Mouse (Mus musculus) intestine, postnatal 0 days (tissue): ENCODE measurements around the gene Lgr6. TPM values are rescaled to one million over a fixed set of nuclear protein-coding genes. Genes with fewer than 3 reads are reported as not detected.

Source experiments
- ATAC-seq: fragments of 200-750 bp; cut with Nextera tagmentation; 2 replicates; pipeline ENCODE4 v1.8.0; 2017; ENCODE audit warnings: mild to moderate bottlenecking, moderate TSS enrichment, moderate library complexity
- H3K27ac ChIP-seq: fragments of 300-500 bp; sonication (generic); 2 replicates; pipeline ENCODE4 v1.5.1; 2014; ENCODE audit warnings: mild to moderate bottlenecking, low read depth, low read length, moderate library complexity
- H3K27me3 ChIP-seq: fragments of 300-500 bp; sonication (generic); replicated peaks from 2 replicates; pipeline ENCODE4 v1.6.1; 2014; ENCODE audit warnings: low read length, mixed read lengths; ENCODE audit not compliant: control insufficient read depth, insufficient read depth
- H3K36me3 ChIP-seq: fragments of 300-500 bp; sonication (generic); 2 replicates; pipeline ENCODE4 v1.6.1; 2014; ENCODE audit warnings: mild to moderate bottlenecking, moderate library complexity; ENCODE audit not compliant: control insufficient read depth, insufficient read depth
- H3K4me1 ChIP-seq: fragments of 300-500 bp; sonication (generic); replicated peaks from 2 replicates; pipeline ENCODE4 v1.6.1; 2014; ENCODE audit warnings: antibody characterized with exemption, low read length, mixed read lengths; ENCODE audit not compliant: control insufficient read depth, insufficient read depth
- H3K4me2 ChIP-seq: fragments of 300-500 bp; sonication (generic); replicated peaks from 2 replicates; pipeline ENCODE4 v1.6.1; 2014; ENCODE audit warnings: low read depth, mild to moderate bottlenecking, moderate library complexity
- H3K4me3 ChIP-seq: fragments of 300-500 bp; sonication (generic); 2 replicates; pipeline ENCODE4 v1.5.1; 2014; ENCODE audit warnings: low read depth, low read length
- H3K9ac ChIP-seq: fragments of 300-500 bp; sonication (generic); 2 replicates; pipeline ENCODE4 v1.6.1; 2014; ENCODE audit warnings: mild to moderate bottlenecking, low read depth, low read length
- H3K9me3 ChIP-seq: fragments of 300-500 bp; sonication (generic); 2 replicates; pipeline ENCODE4 v1.6.1; 2016; ENCODE audit warnings: mixed run types; ENCODE audit not compliant: control insufficient read depth
- CTCF ChIP-seq: sonication (generic); IDR thresholded peaks from 2 replicates; pipeline ENCODE4 v1.5.1; 2016; ENCODE audit warnings: low read depth, mild to moderate bottlenecking, control low read depth, antibody characterized with exemption, moderate library complexity
- WGBS: fragments of 180-500 bp; shearing (Covaris S2); extraction: QIAGEN DNeasy Blood & Tissue Kit; methylation state at CpG from one replicate; pipeline ENCODE4 v1.1.7; 2014; 5-methylcytosine and 5-hydroxymethylcytosine counted together
- polyA plus RNA-seq: library from polyadenylated mRNA; unstranded; fragments of >200 nt; fragmentation: Nextera tagmentation; extraction: Ambion mirVana; gene quantifications from 2 replicates; pipeline ENCODE4 v1.2.1, GENCODE M21; 2015

Gene Lgr6
- polyA plus RNA-seq, 1 experiment from 2014 or later, result 0.44 TPM

DNA sequence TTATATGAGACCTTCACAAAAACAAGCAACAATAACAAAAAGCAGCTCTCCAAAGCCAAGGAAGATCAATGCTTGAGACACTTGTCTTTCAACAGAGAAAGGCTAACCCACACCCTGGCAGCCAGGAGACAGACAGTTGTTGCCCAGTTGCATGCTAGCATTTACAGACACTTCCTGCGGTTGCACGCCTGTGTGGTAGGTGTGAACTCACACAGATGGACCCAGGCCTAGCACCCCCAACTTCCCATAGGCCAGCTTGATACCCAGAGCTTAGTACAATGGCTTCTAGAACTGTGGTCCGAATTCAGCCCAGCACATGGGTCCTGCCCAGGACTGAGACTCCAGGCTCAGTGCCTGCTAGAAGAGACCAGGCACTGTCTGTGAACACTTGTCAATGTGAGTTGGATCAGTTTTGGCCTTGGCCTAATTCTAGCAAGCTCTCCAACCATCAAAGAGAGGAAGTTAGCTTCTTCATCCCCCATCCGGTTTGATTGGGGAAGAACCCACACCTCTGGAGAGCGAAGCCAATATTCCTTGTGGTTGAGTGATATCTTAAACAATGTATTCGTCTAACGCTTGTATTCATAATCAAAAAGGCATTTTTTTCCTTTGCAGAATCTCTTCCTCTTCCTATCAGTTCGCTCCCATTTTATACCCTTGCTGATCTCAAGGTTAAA is 30.2 kb upstream of the Lgr6 start:
- Histone ChIP-seq H3K27me3 (no peaks in the 10 kb centered on the region), H3K9me3 (no peaks in the 10 kb centered on the region), H3K4me2 (no peak overlapping the region), H3K27ac (no peak overlapping the region), H3K4me3 (no peak overlapping the region), H3K9ac (no peak overlapping the region), H3K36me3 (no peaks in the 10 kb centered on the region), H3K4me1 (no peaks in the 10 kb centered on the region)
- WGBS, result 85% methylated on average over 8 of the region's 8 CpGs
- TF ChIP-seq CTCF, result no peak
- no peak for ATAC-seq

DNA sequence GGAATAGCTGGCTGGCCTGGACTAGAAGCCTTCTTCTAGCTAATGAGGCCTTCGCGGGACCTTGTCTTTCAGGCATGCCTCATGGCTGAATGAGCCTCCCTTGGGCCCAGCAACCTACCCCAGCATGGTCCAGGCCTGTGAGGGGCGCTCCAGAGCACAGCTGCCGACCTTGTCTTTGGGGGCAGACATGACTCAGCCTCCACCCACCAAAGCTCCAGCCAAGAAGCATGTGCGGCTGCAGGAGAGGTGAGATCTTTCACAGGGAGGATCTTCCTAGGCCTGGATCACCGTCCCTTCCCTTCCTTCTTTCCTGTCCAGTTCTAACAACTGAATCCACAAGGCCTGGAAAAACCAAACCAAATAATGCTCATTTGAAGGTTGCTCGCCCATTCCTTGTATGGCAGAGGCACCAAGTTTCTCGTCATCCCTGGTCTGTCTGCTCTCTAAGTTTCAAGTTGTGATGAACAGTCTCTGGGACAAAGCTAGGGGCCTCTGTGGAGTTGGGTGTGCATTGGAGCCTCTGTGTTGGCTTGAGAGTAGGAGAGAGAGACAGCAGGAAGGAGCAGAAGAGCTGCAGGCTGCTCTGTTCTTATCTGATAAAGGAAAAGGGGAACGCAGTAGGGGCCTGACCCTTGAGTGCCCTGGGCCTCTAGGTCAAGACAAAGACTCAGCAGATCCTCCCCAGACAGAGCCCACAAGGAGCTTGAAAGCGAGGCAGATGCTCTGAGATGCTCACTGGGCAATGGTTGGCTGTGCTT is 28.8 kb upstream of the Lgr6 start:
- no peaks in the 10 kb centered on the region for H3K36me3 ChIP-seq
- no peak for ATAC-seq
- no peak overlapping the region for H3K9ac ChIP-seq
- no peaks in the 10 kb centered on the region for H3K4me1 ChIP-seq
- H3K27me3 ChIP-seq, result peaks cover 8% of the 10 kb centered on the region; the same call in 1 of the 2 replicates
- WGBS, result 73% methylated on average over 10 of the region's 10 CpGs
- H3K4me2 ChIP-seq, result no peak overlapping the region
- no peaks in the 10 kb centered on the region for H3K9me3 ChIP-seq
- no peak overlapping the region for H3K4me3 ChIP-seq
- TF ChIP-seq CTCF, result no peak
- H3K27ac ChIP-seq, result no peak overlapping the region

DNA sequence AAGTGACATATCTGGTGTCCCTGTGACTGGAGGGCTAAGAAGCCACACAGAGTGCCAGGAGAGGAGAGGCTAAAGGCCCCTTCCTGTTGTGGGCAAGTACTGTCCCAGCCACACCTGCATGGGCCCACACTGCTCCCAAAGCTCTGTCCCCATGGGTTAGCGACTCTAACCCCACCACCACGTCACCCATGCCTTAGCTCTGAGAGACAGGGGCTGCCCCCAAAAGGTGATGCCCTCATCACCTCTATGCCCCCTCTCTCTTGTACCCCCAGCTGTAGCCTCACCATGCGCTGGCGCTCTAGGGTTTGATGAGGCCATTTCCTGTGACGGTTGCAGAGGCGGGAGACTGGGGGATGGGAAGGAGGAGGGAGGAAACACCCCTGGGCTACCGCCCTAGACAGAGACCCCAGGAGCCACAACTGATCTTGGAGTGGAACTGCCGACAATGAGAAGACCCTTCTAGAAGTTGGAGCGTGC is 27.9 kb upstream of the Lgr6 start:
- no peak overlapping the region for H3K4me2 ChIP-seq
- no peak for ATAC-seq
- H3K9me3 ChIP-seq, result no peaks in the 10 kb centered on the region
- no peak for TF ChIP-seq CTCF
- H3K36me3 ChIP-seq, result no peaks in the 10 kb centered on the region
- no peak overlapping the region for H3K9ac ChIP-seq
- peaks cover 8% of the 10 kb centered on the region; the same call in 1 of the 2 replicates for H3K27me3 ChIP-seq
- H3K27ac ChIP-seq, result no peak overlapping the region
- 90% methylated on average over 9 of the region's 9 CpGs for WGBS
- H3K4me3 ChIP-seq, result no peak overlapping the region
- no peaks in the 10 kb centered on the region for H3K4me1 ChIP-seq

DNA sequence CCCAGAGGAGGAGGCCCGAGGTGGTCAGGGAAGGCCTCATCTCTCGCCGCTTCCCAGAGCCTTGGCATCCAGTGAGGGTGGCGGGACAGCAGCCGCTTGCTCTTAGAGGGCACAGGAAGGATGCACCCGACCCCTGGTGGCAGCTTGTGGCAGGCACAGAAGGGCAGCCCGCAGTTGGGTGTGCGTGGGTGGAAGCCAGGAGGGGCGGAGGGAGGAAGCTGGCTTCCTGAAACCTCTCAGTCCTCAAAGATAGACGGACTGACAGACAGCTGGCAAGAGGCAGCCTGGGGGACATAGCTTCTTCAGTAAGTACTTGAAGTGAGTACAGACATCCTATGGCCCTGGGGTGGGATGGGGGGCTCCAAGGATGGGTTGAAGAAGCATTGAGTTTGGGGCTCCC is 27.4 kb upstream of the Lgr6 start, which contains the start of gene Ptpn7:
Ptpn7 (plus strand) TSS at position 228 of the 400 bp plus-strand sequence.
- Histone ChIP-seq H3K9me3 (no peaks in the 10 kb centered on the region), H3K27me3 (peaks cover 8% of the 10 kb centered on the region; the same call in 1 of the 2 replicates), H3K4me3 (no peak within 1 kb of the TSS), H3K9ac (no peak within 1 kb of the TSS), H3K4me2 (no peak within 1 kb of the TSS), H3K27ac (no peak within 1 kb of the TSS), H3K36me3 (no peaks in the 10 kb centered on the region), H3K4me1 (no peaks in the 10 kb centered on the region)
- TF ChIP-seq CTCF, result peak; percentile 79
- peak; percentile 41; the same call in 1 of the 2 replicates for ATAC-seq
- WGBS, result 33% methylated on average over 10 of the region's 10 CpGs

DNA sequence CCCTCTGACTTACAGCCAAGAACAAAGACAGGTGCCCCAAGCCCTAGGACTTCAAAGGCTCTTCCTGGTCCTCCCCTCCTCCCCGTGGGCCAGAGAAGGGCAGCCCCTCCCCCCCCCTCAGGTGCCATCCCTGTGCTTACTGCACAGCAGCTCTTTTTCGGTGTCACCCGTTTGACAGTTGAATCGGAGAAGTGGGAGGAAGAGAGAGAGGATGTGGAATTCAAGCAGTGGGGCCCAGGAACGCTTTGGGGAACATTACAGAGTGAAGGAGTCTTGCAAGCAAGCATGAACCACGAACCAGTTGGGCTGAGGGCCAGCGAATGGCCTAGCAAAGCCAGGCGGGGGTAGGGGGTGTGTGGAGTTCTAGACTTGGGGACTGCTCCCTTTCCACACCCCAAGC is 26.5 kb upstream of the Lgr6 start:
- 39% methylated on average over 8 of the region's 8 CpGs for WGBS
- H3K4me1 ChIP-seq, result no peaks in the 10 kb centered on the region
- no peak for ATAC-seq
- TF ChIP-seq CTCF, result no peak
- H3K27me3 ChIP-seq, result peaks cover 8% of the 10 kb centered on the region; the same call in 1 of the 2 replicates
- no peak overlapping the region for H3K4me2 ChIP-seq
- no peaks in the 10 kb centered on the region for H3K9me3 ChIP-seq
- H3K36me3 ChIP-seq, result no peaks in the 10 kb centered on the region
- no peak overlapping the region for H3K4me3 ChIP-seq
- H3K9ac ChIP-seq, result no peak overlapping the region
- H3K27ac ChIP-seq, result no peak overlapping the region

DNA sequence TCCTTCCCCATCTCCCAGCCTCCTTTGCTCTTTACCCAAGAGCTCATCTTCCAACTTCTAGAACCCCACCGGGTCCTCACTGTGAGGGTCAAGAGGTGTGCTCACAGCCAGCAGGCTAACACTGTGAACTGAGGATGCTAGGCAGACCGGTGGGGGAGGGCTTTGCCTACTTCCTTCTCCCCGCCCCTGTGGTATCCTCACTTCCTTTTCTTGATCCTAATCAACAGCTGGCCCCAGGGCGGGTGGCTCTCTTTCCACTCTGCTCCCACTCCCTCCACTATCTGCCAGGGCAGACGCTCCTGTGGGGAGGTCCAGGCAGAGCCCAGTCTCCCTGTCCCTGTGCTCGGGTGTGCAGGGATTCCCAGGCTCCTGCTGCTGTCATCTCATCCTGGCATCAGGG is 26.0 kb upstream of the Lgr6 start:
- Histone ChIP-seq H3K4me2 (no peak overlapping the region), H3K27ac (no peak overlapping the region), H3K9ac (no peak overlapping the region), H3K27me3 (peaks cover 8% of the 10 kb centered on the region; the same call in 1 of the 2 replicates), H3K9me3 (no peaks in the 10 kb centered on the region), H3K36me3 (no peaks in the 10 kb centered on the region), H3K4me3 (no peak overlapping the region), H3K4me1 (no peaks in the 10 kb centered on the region)
- WGBS, result 29% methylated on average over 6 of the region's 6 CpGs
- no peak for ATAC-seq
- TF ChIP-seq CTCF, result no peak
